Mouse (Mus musculus) G1E (cell line): ENCODE data around the gene Klhdc3.

Experiments used
- CTCF ChIP-seq: IDR thresholded peaks from 2 replicates; pipeline ENCODE4 v1.5.1; 2012; ENCODE audit warnings: low read depth, low read length, inconsistent platforms, mixed read lengths
- GATA2 ChIP-seq: IDR thresholded peaks from 2 replicates; pipeline ENCODE4 v1.6.1; 2012; ENCODE audit warnings: low read depth, low read length, inconsistent platforms, borderline replicate concordance

GRCm38 (mm10) chr17:46712442-46712841, 31.7 kb upstream of the Klhdc3 start:
- TF ChIP-seq CTCF = no peak
- no peak for TF ChIP-seq GATA2
